Mouse (Mus musculus): ENCODE data around the gene Fig4.

DNA sequence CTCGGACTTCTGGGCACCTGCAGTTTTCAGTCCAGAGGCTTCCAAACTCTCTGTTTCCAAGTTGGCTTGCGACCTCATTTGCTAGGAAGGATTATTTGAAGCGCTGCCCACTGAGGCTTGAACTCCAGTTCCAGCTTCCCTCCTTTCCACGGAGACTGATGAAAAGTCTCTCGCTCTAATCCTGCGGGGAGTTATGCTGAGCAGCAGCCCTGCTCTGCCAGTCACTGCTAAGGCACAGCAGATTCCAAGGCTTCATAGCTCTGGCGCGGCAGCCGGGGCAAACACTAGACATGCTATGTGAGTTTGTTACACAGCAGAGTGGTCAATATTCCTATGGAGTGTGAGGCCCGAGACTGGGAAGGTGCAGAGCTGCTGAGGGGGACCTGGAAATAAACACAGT, 152.0 kb downstream of the Fig4 start:
- TF ChIP-seq CTCF (conservative IDR thresholded peaks at IDR 0.05; ENCODE audit: low read length) (no peak), POU5F1 (IDR thresholded peaks at IDR 0.05; ENCODE audit: borderline replicate concordance, low read length) (no peak), NANOG (IDR thresholded peaks at IDR 0.05; ENCODE audit: borderline replicate concordance, low read length) (no peak)
